Mouse (Mus musculus) lung, postnatal 36 days (tissue): ENCODE measurements around the gene Mme.

ENCODE experiments used
- DNase-seq: peaks from one replicate; pipeline ENCODE4 v3.0.0; 2022; ENCODE audit warnings: mixed read lengths

Gene Mme

GRCm38 (mm10) chr3:63241099-63241587 is at the start of gene Mme:
Mme (plus strand) TSS chr3:63241537.
- no peak for DNase-seq

- DNase-seq: no peak
Measured at GRCm38 (mm10) chr3:63196565-63196964, 44.8 kb upstream of the Mme start.

- no peak for DNase-seq
Measured at GRCm38 (mm10) chr3:63198026-63198425, 43.3 kb upstream of the Mme start.

GRCm38 (mm10) chr3:63221867-63222591 is 19.3 kb upstream of the Mme start:
- DNase-seq: no peak

- no peak for DNase-seq
Measured at GRCm38 (mm10) chr3:63223676-63224075, 17.7 kb upstream of the Mme start.

- no peak for DNase-seq
Measured at GRCm38 (mm10) chr3:63235957-63236356, 5.4 kb upstream of the Mme start.

- no peak for DNase-seq
Measured at GRCm38 (mm10) chr3:63243721-63244120, 2.4 kb downstream of the Mme start.

GRCm38 (mm10) chr3:63272091-63272490 is 30.8 kb downstream of the Mme start:
- DNase-seq: no peak

GRCm38 (mm10) chr3:63294316-63294715 is 53.0 kb downstream of the Mme start:
- DNase-seq: no peak

GRCm38 (mm10) chr3:63294791-63295190 is 53.5 kb downstream of the Mme start:
- no peak for DNase-seq

- peak; percentile 45 for DNase-seq
Measured at GRCm38 (mm10) chr3:63295237-63295636, 53.9 kb downstream of the Mme start.

GRCm38 (mm10) chr3:63295657-63296231 is 54.4 kb downstream of the Mme start:
- DNase-seq: peak; percentile 70

GRCm38 (mm10) chr3:63296411-63296810 is 55.1 kb downstream of the Mme start:
- DNase-seq: peak; percentile 14

- peak; percentile 84 for DNase-seq
Measured at GRCm38 (mm10) chr3:63297787-63298186, 56.5 kb downstream of the Mme start.

- no peak for DNase-seq
Measured at GRCm38 (mm10) chr3:63315211-63315760, 73.9 kb downstream of the Mme start.

- peak; percentile 14 for DNase-seq
Measured at GRCm38 (mm10) chr3:63317496-63317895, 76.2 kb downstream of the Mme start.

GRCm38 (mm10) chr3:63325615-63326014 is 84.3 kb downstream of the Mme start:
- no peak for DNase-seq

- no peak for DNase-seq
Measured at GRCm38 (mm10) chr3:63340110-63340509, 98.8 kb downstream of the Mme start.

- DNase-seq: no peak
Measured at GRCm38 (mm10) chr3:63340546-63340945, 99.2 kb downstream of the Mme start.

GRCm38 (mm10) chr3:63341481-63341880 is 100.1 kb downstream of the Mme start:
- DNase-seq: peak; percentile 32

GRCm38 (mm10) chr3:63344998-63345397 is 103.7 kb downstream of the Mme start:
- no peak for DNase-seq

- DNase-seq: no peak
Measured at GRCm38 (mm10) chr3:63348893-63349426, 107.6 kb downstream of the Mme start.

- DNase-seq: no peak
Measured at GRCm38 (mm10) chr3:63350242-63350641, 108.9 kb downstream of the Mme start.

- DNase-seq: no peak
Measured at GRCm38 (mm10) chr3:63350704-63351103, 109.4 kb downstream of the Mme start.
